Mouse (Mus musculus) MEL (cell line): ENCODE measurements around the gene Rccd1.

Experiments
- BHLHE40 ChIP-seq: IDR thresholded peaks from 2 replicates; pipeline ENCODE4 v1.6.1; 2012; ENCODE audit warnings: low read depth, mild to moderate bottlenecking, inconsistent platforms, low read length, improper control_type of control experiment, borderline replicate concordance
- CHD1 ChIP-seq: IDR thresholded peaks from 2 replicates; pipeline ENCODE4 v1.6.1; 2012; ENCODE audit warnings: low read depth, mild to moderate bottlenecking, inconsistent platforms, low read length, improper control_type of control experiment
- CTCF ChIP-seq, 3 experiments: IDR thresholded peaks in 2 of 3; conservative IDR thresholded peaks in 1 of 3; 2 replicates each; pipeline ENCODE4 v1.5.1; 2011 to 2012; ENCODE audit warnings: low read length in 3 of 3, low read depth in 2 of 3, mild to moderate bottlenecking in 2 of 3, improper control_type of control experiment in 1 of 3, inconsistent platforms in 1 of 3, mixed read lengths in 1 of 3, moderate library complexity in 1 of 3; ENCODE audit not compliant: control insufficient read depth in 1 of 3, insufficient read depth in 1 of 3, poor library complexity in 1 of 3, severe bottlenecking in 1 of 3
- EP300 ChIP-seq, 2 experiments: IDR thresholded peaks; 2 replicates each; pipeline ENCODE4 v1.6.1; 2011; ENCODE audit warnings: improper control_type of control experiment in 2 of 2, low read length in 2 of 2, low read depth in 1 of 2, mild to moderate bottlenecking in 1 of 2
- GATA1 ChIP-seq: IDR thresholded peaks from 2 replicates; pipeline ENCODE4 v1.6.1; 2011; ENCODE audit warnings: low read depth, low read length, improper control_type of control experiment
- MXI1 ChIP-seq: IDR thresholded peaks from 2 replicates; pipeline ENCODE4 v1.6.1; 2011; ENCODE audit warnings: mild to moderate bottlenecking, low read depth, low read length, improper control_type of control experiment
- NELFE ChIP-seq: IDR thresholded peaks from 2 replicates; pipeline ENCODE4 v1.6.1; 2011; ENCODE audit warnings: low read depth, low read length, improper control_type of control experiment
- POLR2A ChIP-seq, 2 experiments: IDR thresholded peaks; 2 replicates each; pipeline ENCODE4 v1.6.1; 2011 to 2012; ENCODE audit warnings: low read length in 2 of 2, mild to moderate bottlenecking in 2 of 2, control low read depth in 1 of 2, improper control_type of control experiment in 1 of 2, low read depth in 1 of 2, moderate library complexity in 1 of 2; ENCODE audit not compliant: control insufficient read depth in 1 of 2, insufficient read depth in 1 of 2, poor library complexity in 1 of 2
- POLR2AphosphoS2 ChIP-seq: IDR thresholded peaks from 2 replicates; pipeline ENCODE4 v1.6.1; 2011; ENCODE audit warnings: low read length, improper control_type of control experiment
- TAL1 ChIP-seq: IDR thresholded peaks from 2 replicates; pipeline ENCODE4 v1.6.1; 2012; ENCODE audit warnings: mild to moderate bottlenecking, inconsistent platforms, low read length, moderate library complexity, mixed read lengths

DNA sequence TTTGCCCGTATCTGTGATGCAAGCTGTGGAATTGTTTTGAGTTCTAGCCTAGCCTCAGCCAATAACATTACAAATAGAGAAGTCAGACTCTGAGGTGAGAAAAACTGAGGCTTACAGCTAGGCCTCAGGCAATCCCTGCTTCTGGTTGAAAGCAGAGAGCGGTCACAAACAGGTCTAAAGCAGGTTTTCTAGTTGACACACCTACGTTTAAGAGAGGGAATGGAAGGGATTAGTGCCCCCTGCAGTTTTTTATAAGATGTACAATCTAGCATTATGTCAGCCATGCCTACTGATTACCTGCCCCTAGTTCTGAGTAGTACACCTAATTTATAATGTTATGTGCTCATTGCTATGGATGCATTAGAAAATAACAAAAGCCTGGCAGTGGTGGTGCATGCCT lies 16.5 kb downstream of the Rccd1 start:
- TF ChIP-seq GATA1: no peak
- no peak for TF ChIP-seq EP300 (IDR thresholded peaks at IDR 0.05; ENCODE audit: low read depth in 1 of 2, low read length in 2 of 2)
- TF ChIP-seq POLR2A (IDR thresholded peaks at IDR 0.05; ENCODE audit: control insufficient read depth in 1 of 2, insufficient read depth in 1 of 2, low read depth in 1 of 2, low read length in 2 of 2, poor library complexity in 1 of 2): no peak
- peak in 1 of 3 experiments; percentile 29; a peak in 1 of 6 replicates for TF ChIP-seq CTCF (IDR thresholded peaks at IDR 0.05 in 2 of 3, conservative IDR thresholded peaks at IDR 0.05 in 1 of 3; ENCODE audit: control insufficient read depth in 1 of 3, insufficient read depth in 1 of 3, low read depth in 2 of 3, low read length in 3 of 3, poor library complexity in 1 of 3, severe bottlenecking in 1 of 3)
- no peak for TF ChIP-seq POLR2AphosphoS2
- no peak for TF ChIP-seq NELFE
- no peak for TF ChIP-seq MXI1
- TF ChIP-seq TAL1: no peak
- TF ChIP-seq BHLHE40: no peak
- no peak for TF ChIP-seq CHD1
